Mouse (Mus musculus): ENCODE measurements around the gene Foxj3.

DNA sequence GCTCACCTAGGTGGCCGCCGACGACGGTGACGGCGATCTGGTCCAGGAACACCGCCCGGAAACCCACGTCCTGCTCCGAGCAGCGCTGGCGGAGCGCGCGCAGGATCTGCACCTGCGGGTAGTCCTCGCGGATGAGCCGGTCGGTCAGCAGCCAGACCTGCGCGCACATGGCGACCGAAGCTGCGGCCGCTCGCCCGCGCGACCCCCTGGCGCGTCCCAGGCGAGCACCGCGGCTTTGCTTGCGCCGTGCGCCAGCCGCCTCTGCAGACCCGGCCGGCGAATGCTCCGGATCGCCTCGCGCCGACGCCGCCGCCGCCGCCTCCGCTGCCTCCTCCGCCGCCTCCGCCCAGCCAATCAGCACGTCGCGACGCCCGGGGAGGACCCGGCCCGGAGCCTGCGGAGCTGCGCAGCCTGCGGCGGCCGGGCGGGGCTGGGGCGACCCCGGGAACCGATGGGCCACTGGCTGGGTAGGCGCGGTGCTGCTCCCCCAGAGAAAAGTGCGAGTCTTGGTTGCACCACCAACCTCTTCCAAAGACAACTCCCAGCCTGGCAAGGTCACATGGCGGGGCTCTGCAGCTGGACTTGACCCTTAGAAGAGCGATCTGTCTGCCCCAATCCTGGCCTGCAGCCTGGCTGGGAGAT lies 44.4 kb upstream of the Foxj3 start, which contains the start of gene Rimkla:
- no peak for TF ChIP-seq CTCF (IDR thresholded peaks at IDR 0.05; ENCODE audit: low read depth, low read length)
- TF ChIP-seq TAL1 (conservative IDR thresholded peaks at IDR 0.05; ENCODE audit: low read depth, low read length), result no peak
- no peak for TF ChIP-seq GATA1 (IDR thresholded peaks at IDR 0.05; ENCODE audit: borderline replicate concordance, low read length)
- TF ChIP-seq POLR2AphosphoS5 (IDR thresholded peaks at IDR 0.05; ENCODE audit: insufficient replicate concordance, low read depth, low read length), result no peak
- TF ChIP-seq GATA2 (IDR thresholded peaks at IDR 0.05; ENCODE audit: borderline replicate concordance, low read depth, low read length), result no peak

Data from G1E (cell line).